Mouse (Mus musculus): ENCODE results near the gene Nlrp6.
"Not testable (repeated sequence)": the region's sequence is repeated elsewhere in the genome, so short reads cannot be mapped to it uniquely, and the experiment has no call there.

Nlrp6 gene

GRCm38 (mm10) chr7:140976720-140977119, 56.0 kb downstream of the Nlrp6 start:
- not testable (repeated sequence) for DNase-seq
